Mouse (Mus musculus) mouse embryonic stem cell (cell line): Measurements from ENCODE around the gene Olfr133.
"Not testable (repeated sequence)": the region's sequence is repeated elsewhere in the genome, so short reads cannot be mapped to it uniquely, and the experiment has no call there.

ENCODE experiments used
- in situ Hi-C, 2 experiments: fragments of 300-500 bp; cut with MboI; formaldehyde crosslinking; loops; 1 replicate in 1 of 2; 3 replicates in 1 of 2; pipeline ENCODE4 v1.14.3; 2019 to 2020; ENCODE audit warnings: low sequenced_read_pairs in 2 of 2, low pct_unique_long_range_greater_than_20kb in 1 of 2, mixed read lengths in 1 of 2; ENCODE audit not compliant: unreplicated experiment in 1 of 2

The Olfr133 gene

GRCm38 (mm10) chr17:38144981-38145380 lies at the start of gene Olfr133:
Olfr133 (plus strand) TSS chr17:38145281.
- in situ Hi-C loops = no loop called here

- in situ Hi-C loops = not testable (repeated sequence)
Measured at GRCm38 (mm10) chr17:38124199-38124598, 20.9 kb upstream of the Olfr133 start.

- in situ Hi-C loops = not testable (repeated sequence)
Measured at GRCm38 (mm10) chr17:38125371-38125770, 19.7 kb upstream of the Olfr133 start.

- in situ Hi-C loops = no loop called here
Measured at GRCm38 (mm10) chr17:38134426-38134825, 10.7 kb upstream of the Olfr133 start, which contains the start of gene Olfr132. Olfr132 (minus strand) TSS chr17:38134526.

- in situ Hi-C loops = no loop called here
Measured at GRCm38 (mm10) chr17:38171088-38171487, 26.0 kb downstream of the Olfr133 start, which contains the start of gene Olfr134. Olfr134 (plus strand) TSS chr17:38171388.
